Mouse (Mus musculus): ENCODE data around the gene Mcm9. TPM values are rescaled to one million over a fixed set of nuclear protein-coding genes. Genes with fewer than 3 reads are reported as not detected.
"Not testable (repeated sequence)": the region's sequence is repeated elsewhere in the genome, so short reads cannot be mapped to it uniquely, and the experiment has no call there.

The Mcm9 gene
- polyA plus RNA-seq (2012; rRNA removed) = 2.3 and 2.7 TPM in 2 replicates

GRCm38 (mm10) chr10:53630339-53630738, at the start of gene Mcm9:
Gene Mcm9, minus strand, starts transcription at chr10:53630439.
- 50% methylated on average over 10 of the region's 10 CpGs for WGBS
- H3K4me3 ChIP-seq (replicated peaks; ENCODE audit: extremely low read depth, low read depth, low read length) = peak within 1 kb of the TSS; percentile 89
- not testable (repeated sequence) for H3K4me1 ChIP-seq (ENCODE audit: control insufficient read depth, insufficient read depth, low read length); DNase-seq

GRCm38 (mm10) chr10:53661788-53662187, 31.5 kb upstream of the Mcm9 start:
- TF ChIP-seq POLR2A (IDR thresholded peaks at IDR 0.05; ENCODE audit: borderline replicate concordance, extremely low read depth, low read depth, low read length) = no peak
- no peak for TF ChIP-seq CTCF (IDR thresholded peaks at IDR 0.05; ENCODE audit: insufficient read depth, low read length)
- 80% methylated on average over 4 of the region's 4 CpGs for WGBS
- Histone ChIP-seq H3K4me1 (ENCODE audit: control insufficient read depth, insufficient read depth, low read length) (no peaks in the 10 kb centered on the region), H3K4me3 (replicated peaks; ENCODE audit: extremely low read depth, low read depth, low read length) (no peak overlapping the region)
- DNase-seq = no peak

DNA sequence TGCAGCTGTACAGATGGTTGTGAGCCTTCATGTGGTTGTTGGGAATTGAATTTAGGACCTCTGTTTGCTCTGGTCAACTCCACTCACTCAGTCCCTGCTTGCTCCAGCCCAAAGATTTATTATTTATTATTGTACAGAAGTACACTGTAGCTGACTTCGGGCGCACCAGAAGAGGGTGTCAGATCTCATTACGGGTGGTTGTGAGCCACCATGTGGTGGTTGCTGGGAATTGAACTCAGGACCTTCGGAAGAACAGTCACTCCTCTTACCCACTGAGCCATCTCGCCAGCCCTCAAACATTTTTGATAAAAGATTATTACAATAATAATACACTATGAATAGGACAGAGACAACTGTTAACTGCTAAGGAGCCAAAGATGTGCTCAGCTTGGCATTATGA, 24.0 kb upstream of the Mcm9 start:
- not testable (repeated sequence) for DNase-seq; H3K4me3 ChIP-seq (replicated peaks; ENCODE audit: extremely low read depth, low read depth, low read length); H3K4me1 ChIP-seq (ENCODE audit: control insufficient read depth, insufficient read depth, low read length)
- 60% methylated on average over 5 of the region's 5 CpGs for WGBS

DNA sequence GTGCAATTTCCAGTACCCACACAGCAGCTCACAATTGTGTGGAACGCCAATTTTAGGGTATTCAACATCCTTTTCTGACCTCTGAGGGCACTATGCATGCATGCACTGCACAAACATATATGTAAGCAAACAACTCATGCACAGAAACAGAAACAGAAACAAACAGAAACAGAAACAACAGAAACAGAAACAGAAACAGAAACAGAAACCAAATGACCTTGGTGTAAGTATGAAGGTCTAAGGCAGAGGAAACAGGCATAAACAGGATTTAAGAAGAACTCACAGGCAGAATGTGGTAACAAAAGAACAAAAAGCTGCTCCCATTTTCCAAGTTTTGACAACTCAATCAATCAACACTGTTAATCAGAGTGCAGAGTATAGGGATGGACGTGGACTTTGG, 20.4 kb upstream of the Mcm9 start:
- DNase-seq = no peak
- no peaks in the 10 kb centered on the region for H3K4me1 ChIP-seq (ENCODE audit: control insufficient read depth, insufficient read depth, low read length)
- WGBS = 63% methylated on average over 2 of the region's 2 CpGs
- no peak overlapping the region for H3K4me3 ChIP-seq (replicated peaks; ENCODE audit: extremely low read depth, low read depth, low read length)
- TF ChIP-seq POLR2A (IDR thresholded peaks at IDR 0.05; ENCODE audit: borderline replicate concordance, extremely low read depth, low read depth, low read length) (no peak), CTCF (IDR thresholded peaks at IDR 0.05; ENCODE audit: insufficient read depth, low read length) (no peak)

DNA sequence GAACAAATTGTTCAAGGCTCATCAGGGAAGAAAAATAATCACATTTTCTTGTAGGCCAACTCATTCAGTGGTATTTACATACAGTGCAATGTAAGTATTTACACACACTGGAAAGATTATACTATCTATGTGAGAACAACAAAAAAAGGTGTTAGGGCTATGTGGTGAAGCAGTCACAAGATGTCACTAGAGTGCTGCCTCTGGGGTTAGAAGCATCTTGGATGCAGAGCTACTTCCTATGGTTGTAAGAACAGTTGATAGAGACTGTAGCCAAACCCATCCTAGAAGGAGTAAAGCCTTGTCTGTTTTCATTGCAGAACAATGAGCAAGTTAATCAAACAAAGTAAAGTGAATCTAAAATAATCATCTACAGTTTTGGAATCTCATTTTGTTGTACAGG, 11.3 kb upstream of the Mcm9 start:
- DNase-seq = no peak
- H3K4me3 ChIP-seq (replicated peaks; ENCODE audit: extremely low read depth, low read depth, low read length) = no peak overlapping the region
- no peaks in the 10 kb centered on the region for H3K4me1 ChIP-seq (ENCODE audit: control insufficient read depth, insufficient read depth, low read length)
- 0 out of 2 replicates have a peak, but pooled peaks have one; percentile 25 for TF ChIP-seq CTCF (IDR thresholded peaks at IDR 0.05; ENCODE audit: insufficient read depth, low read length)
- TF ChIP-seq POLR2A (IDR thresholded peaks at IDR 0.05; ENCODE audit: borderline replicate concordance, extremely low read depth, low read depth, low read length) = no peak

GRCm38 (mm10) chr10:53635246-53635971, 5.2 kb upstream of the Mcm9 start:
- Histone ChIP-seq H3K4me1 (ENCODE audit: control insufficient read depth, insufficient read depth, low read length) (no peaks in the 10 kb centered on the region), H3K4me3 (replicated peaks; ENCODE audit: extremely low read depth, low read depth, low read length) (no peak overlapping the region)
- TF ChIP-seq POLR2A (IDR thresholded peaks at IDR 0.05; ENCODE audit: borderline replicate concordance, extremely low read depth, low read depth, low read length) = no peak
- no peak for TF ChIP-seq CTCF (IDR thresholded peaks at IDR 0.05; ENCODE audit: insufficient read depth, low read length)
- 51% methylated on average over 13 of the region's 13 CpGs for WGBS
- no peak for DNase-seq

- TF ChIP-seq POLR2A (IDR thresholded peaks at IDR 0.05; ENCODE audit: borderline replicate concordance, extremely low read depth, low read depth, low read length) = no peak
- no peak overlapping the region for H3K4me3 ChIP-seq (replicated peaks; ENCODE audit: extremely low read depth, low read depth, low read length)
- 86% methylated on average over 10 of the region's 10 CpGs for WGBS
- no peak for DNase-seq
- no peaks in the 10 kb centered on the region for H3K4me1 ChIP-seq (ENCODE audit: control insufficient read depth, insufficient read depth, low read length)
These were observed 3.9 kb upstream of the Mcm9 start for GRCm38 (mm10) chr10:53634160-53634559.

DNA sequence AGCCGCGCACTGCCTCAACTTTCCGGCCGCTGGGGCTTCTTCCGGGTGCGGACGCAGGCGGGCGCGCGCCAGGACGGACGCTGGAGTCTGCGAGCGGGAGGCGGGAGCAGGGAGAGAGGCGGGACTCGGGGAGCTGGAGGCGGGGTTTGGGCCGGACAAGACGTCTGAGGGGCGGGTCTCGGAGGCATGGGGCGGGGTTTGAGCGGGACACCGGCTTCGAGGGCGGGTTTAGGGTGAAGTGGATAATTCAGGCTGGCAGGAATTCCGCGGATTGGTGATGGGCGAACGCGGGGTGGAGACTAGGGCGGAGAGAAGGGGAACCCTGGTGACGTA, 355 bp downstream of the Mcm9 start:
- peak; percentile 54; the same call in 1 of the 2 replicates for TF ChIP-seq POLR2A (IDR thresholded peaks at IDR 0.05; ENCODE audit: borderline replicate concordance, extremely low read depth, low read depth, low read length)
- no peak for TF ChIP-seq CTCF (IDR thresholded peaks at IDR 0.05; ENCODE audit: insufficient read depth, low read length)
- under 1% methylated on average over 35 of the region's 35 CpGs for WGBS
- Histone ChIP-seq H3K4me3 (replicated peaks; ENCODE audit: extremely low read depth, low read depth, low read length) (peak overlapping the region; percentile 89), H3K4me1 (ENCODE audit: control insufficient read depth, insufficient read depth, low read length) (no peaks in the 10 kb centered on the region)
- peak; percentile 94 for DNase-seq

DNA sequence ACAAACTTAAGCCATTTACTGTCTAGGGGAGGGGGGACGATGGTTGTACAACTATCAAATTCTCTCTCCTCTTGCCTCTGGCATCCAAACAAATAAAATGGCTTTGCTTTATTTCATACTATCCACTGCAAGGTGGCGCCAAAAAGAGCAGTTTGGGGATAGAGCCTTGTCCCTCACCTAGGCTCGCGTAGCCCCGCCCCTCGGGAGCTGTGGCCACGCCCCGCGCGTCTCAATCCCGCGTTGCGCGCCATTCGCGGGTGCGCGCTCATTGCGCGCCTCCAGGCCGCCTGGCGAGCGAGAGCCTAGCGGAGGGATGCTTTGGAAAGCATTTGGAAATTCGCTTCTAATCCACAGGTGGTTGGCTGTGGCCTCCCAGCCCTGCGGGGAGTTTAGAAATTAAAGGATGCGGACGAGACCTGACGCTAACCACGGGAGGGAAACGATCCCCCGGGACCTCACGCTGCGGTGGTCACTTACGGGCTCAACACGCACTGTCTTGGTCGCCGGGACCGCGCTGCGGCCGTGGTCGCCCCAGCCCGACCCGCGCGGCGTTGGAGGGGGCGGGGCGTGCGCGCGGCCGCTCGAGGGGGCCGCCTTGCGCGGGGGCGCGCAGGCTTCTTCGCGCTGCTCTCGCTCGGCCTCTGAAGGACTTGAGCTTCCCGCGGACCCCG, 857 bp downstream of the Mcm9 start:
- TF ChIP-seq POLR2A (IDR thresholded peaks at IDR 0.05; ENCODE audit: borderline replicate concordance, extremely low read depth, low read depth, low read length) (peak; percentile 49; the same call in 1 of the 2 replicates), CTCF (IDR thresholded peaks at IDR 0.05; ENCODE audit: insufficient read depth, low read length) (no peak)
- no peaks in the 10 kb centered on the region for H3K4me1 ChIP-seq (ENCODE audit: control insufficient read depth, insufficient read depth, low read length)
- DNase-seq = peak; percentile 90
- under 1% methylated on average over 65 of the region's 67 CpGs for WGBS
- H3K4me3 ChIP-seq (replicated peaks; ENCODE audit: extremely low read depth, low read depth, low read length) = peak overlapping the region; percentile 89

DNA sequence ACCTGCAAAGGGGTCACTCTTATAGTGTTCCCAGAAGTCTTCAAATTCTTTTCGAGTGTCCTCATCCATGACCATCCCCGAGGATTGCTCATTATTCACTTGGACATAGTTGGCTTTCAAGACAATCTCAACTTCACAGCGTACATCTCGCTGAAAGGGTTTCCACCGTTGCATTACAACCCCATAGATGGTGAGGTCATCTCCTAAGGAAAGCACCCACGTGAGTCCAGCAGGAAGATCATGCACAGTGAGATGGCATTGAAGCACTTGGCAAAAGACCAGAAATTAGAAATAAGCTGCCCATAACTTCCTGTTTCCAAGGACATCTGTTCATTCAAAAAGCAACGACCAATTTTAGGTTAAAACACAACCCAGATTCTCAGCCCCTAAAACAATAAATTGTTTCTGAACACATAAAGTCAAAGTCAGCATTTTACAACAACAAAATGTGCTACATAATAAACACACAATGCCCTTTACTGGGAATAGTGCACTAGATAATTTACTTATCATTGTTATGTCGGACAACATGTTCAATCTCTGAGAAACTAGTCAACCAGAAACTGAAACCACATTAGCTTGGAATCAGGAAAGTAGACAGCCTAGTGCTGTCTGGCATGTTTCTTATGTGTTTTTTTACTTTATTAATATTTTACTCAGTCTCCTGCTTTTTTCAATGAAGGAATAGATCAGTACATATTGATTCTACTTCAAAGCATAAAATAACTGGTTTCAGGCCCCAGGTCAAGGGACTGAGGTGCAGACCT, 14.2 kb downstream of the Mcm9 start:
- 48% methylated on average over 8 of the region's 8 CpGs for WGBS
- TF ChIP-seq CTCF (IDR thresholded peaks at IDR 0.05; ENCODE audit: insufficient read depth, low read length) (no peak), POLR2A (IDR thresholded peaks at IDR 0.05; ENCODE audit: borderline replicate concordance, extremely low read depth, low read depth, low read length) (no peak)
- no peak for DNase-seq
- no peak overlapping the region for H3K4me3 ChIP-seq (replicated peaks; ENCODE audit: extremely low read depth, low read depth, low read length)
- peaks cover 2% of the 10 kb centered on the region for H3K4me1 ChIP-seq (ENCODE audit: control insufficient read depth, insufficient read depth, low read length)
